Mouse (Mus musculus): ENCODE results near the gene Mmp1b. TPM values are rescaled to one million over a fixed set of nuclear protein-coding genes. Genes with fewer than 3 reads are reported as not detected.
"Not testable (repeated sequence)": the region's sequence is repeated elsewhere in the genome, so short reads cannot be mapped to it uniquely, and the experiment has no call there.

The Mmp1b gene
- total RNA-seq (2021), result not detected
- long read RNA-seq, experiment 1, result 0 reads
- long read RNA-seq, experiment 2, result 0 reads

- no peak for DNase-seq
- intact Hi-C loops (cut with DNase I), result no loop called here
Observed at GRCm38 (mm10) chr9:7387947-7388346, at the start of gene Mmp1b. Mmp1b (minus strand) TSS chr9:7388047.

- DNase-seq; intact Hi-C loops (cut with DNase I): not testable (repeated sequence)
Observed at GRCm38 (mm10) chr9:7396556-7396955, 8.7 kb upstream of the Mmp1b start.

- no peak for DNase-seq
- intact Hi-C loops (cut with DNase I), result no loop called here
Observed at GRCm38 (mm10) chr9:7354535-7354934, 33.3 kb downstream of the Mmp1b start.

GRCm38 (mm10) chr9:7345513-7345912 lies 42.3 kb downstream of the Mmp1b start:
- DNase-seq, result no peak
- intact Hi-C loops (cut with DNase I), result no loop called here

- no peak for DNase-seq
- intact Hi-C loops (cut with DNase I), result no loop called here
Observed at GRCm38 (mm10) chr9:7344107-7344506, 43.7 kb downstream of the Mmp1b start, which contains the start of gene Mmp12. Mmp12 (plus strand) TSS chr9:7344381.

GRCm38 (mm10) chr9:7336740-7337483 lies 50.9 kb downstream of the Mmp1b start:
- no peak for DNase-seq
- intact Hi-C loops (cut with DNase I), result no loop called here

- intact Hi-C loops (cut with DNase I), result no loop called here
- no peak for DNase-seq
Observed at GRCm38 (mm10) chr9:7335766-7336680, 51.8 kb downstream of the Mmp1b start.

GRCm38 (mm10) chr9:7331847-7332246 lies 56.0 kb downstream of the Mmp1b start:
- DNase-seq, result no peak
- intact Hi-C loops (cut with DNase I), result no loop called here

Other genes with a start within 250 kb of the Mmp1b start
- 1 to 10 TPM; 3.8 TPM for gene Dync2h1, start 203.6 kb downstream of the Mmp1b start, total RNA-seq (2021)
- 10 to 100 TPM; 57.3 to 58.1 TPM for gene Dcun1d5, start 203.5 kb downstream of the Mmp1b start, total RNA-seq (2021)
- gene Mmp13, start 115.5 kb downstream of the Mmp1b start, total RNA-seq (2021), result under 1 TPM in 1 of 2 experiments, not detected in 1; 0.10 TPM
- under 1 TPM; 0.17 to 0.27 TPM for gene Mmp12, start 43.7 kb downstream of the Mmp1b start, total RNA-seq (2021)
- under 1 TPM in 1 of 2 experiments, not detected in 1; 0.24 TPM for gene Mmp3, start 57.8 kb upstream of the Mmp1b start, total RNA-seq (2021)
- not detected for gene Mmp10, start 114.3 kb upstream of the Mmp1b start, total RNA-seq (2021)
- under 1 TPM in 1 of 2 experiments, not detected in 1; 0.10 TPM for gene Mmp8, start 170.4 kb upstream of the Mmp1b start, total RNA-seq (2021)
- under 1 TPM; 0.12 to 0.29 TPM for gene Mmp27, start 183.3 kb upstream of the Mmp1b start, total RNA-seq (2021)
- gene Mmp20, start 240.2 kb upstream of the Mmp1b start, total RNA-seq (2021), result not detected